Mouse (Mus musculus) MEL (cell line): ENCODE results near the gene Nat8f4. TPM values are rescaled to one million over a fixed set of nuclear protein-coding genes. Genes with fewer than 3 reads are reported as not detected.
"Not testable (repeated sequence)": the region's sequence is repeated elsewhere in the genome, so short reads cannot be mapped to it uniquely, and the experiment has no call there.

ENCODE experiments used
- DNase-seq: peaks from one replicate; pipeline ENCODE4 v3.0.0; 2011; ENCODE audit warnings: low read depth, low spot score
- H3K27ac ChIP-seq: 2 replicates; pipeline ENCODE4 v1.5.1; 2012; ENCODE audit warnings: low read depth, mild to moderate bottlenecking, control low read depth, low read length, moderate library complexity; ENCODE audit not compliant: control insufficient read depth
- H3K27me3 ChIP-seq, 2 experiments: fragments of 150-350 bp in 1 of 2; sonication (generic) in 1 of 2; 2 replicates each; pipeline ENCODE4 v1.6.1; 2012; ENCODE audit warnings: low read length in 2 of 2, mild to moderate bottlenecking in 2 of 2, improper control_type of control experiment in 1 of 2, moderate library complexity in 1 of 2; ENCODE audit not compliant: insufficient read depth in 2 of 2, control insufficient read depth in 1 of 2
- H3K36me3 ChIP-seq, 2 experiments: 2 replicates each; pipeline ENCODE4 v1.6.1; 2012 to 2014; ENCODE audit warnings: low read length in 2 of 2, improper control_type of control experiment in 1 of 2, inconsistent platforms in 1 of 2, mild to moderate bottlenecking in 1 of 2; ENCODE audit not compliant: insufficient read depth in 2 of 2, control insufficient read depth in 1 of 2
- H3K4me1 ChIP-seq, 2 experiments: fragments of 150-350 bp in 1 of 2; sonication (generic) in 1 of 2; 2 replicates each; pipeline ENCODE4 v1.6.1; 2012; ENCODE audit warnings: low read length in 2 of 2, improper control_type of control experiment in 1 of 2, mild to moderate bottlenecking in 1 of 2; ENCODE audit not compliant: insufficient read depth in 2 of 2, control insufficient read depth in 1 of 2
- H3K4me3 ChIP-seq, 2 experiments: fragments of 150-350 bp in 1 of 2; sonication (generic) in 1 of 2; 2 replicates each; pipeline ENCODE4 v1.5.1; 2012; ENCODE audit warnings: low read depth in 2 of 2, low read length in 2 of 2, mild to moderate bottlenecking in 2 of 2, moderate library complexity in 2 of 2, control low read depth in 1 of 2, improper control_type of control experiment in 1 of 2; ENCODE audit not compliant: control insufficient read depth in 1 of 2, insufficient read depth in 1 of 2
- H3K79me2 ChIP-seq: 2 replicates; pipeline ENCODE4 v1.6.1; 2012; ENCODE audit warnings: mild to moderate bottlenecking, low read length, moderate library complexity; ENCODE audit not compliant: control insufficient read depth, poor library complexity, insufficient read depth
- H3K9ac ChIP-seq: 2 replicates; pipeline ENCODE4 v1.6.1; 2012; ENCODE audit warnings: low read depth, mild to moderate bottlenecking, control low read depth, low read length, moderate library complexity; ENCODE audit not compliant: control insufficient read depth, poor library complexity, severe bottlenecking
- H3K9me3 ChIP-seq: fragments of 150-350 bp; sonication (generic); replicated peaks from 2 replicates; pipeline ENCODE4 v1.6.1; 2012; ENCODE audit warnings: mild to moderate bottlenecking, low read length, improper control_type of control experiment, moderate library complexity; ENCODE audit not compliant: insufficient read depth
- BHLHE40 ChIP-seq: IDR thresholded peaks from 2 replicates; pipeline ENCODE4 v1.6.1; 2012; ENCODE audit warnings: low read depth, mild to moderate bottlenecking, inconsistent platforms, low read length, improper control_type of control experiment, borderline replicate concordance
- CHD1 ChIP-seq: IDR thresholded peaks from 2 replicates; pipeline ENCODE4 v1.6.1; 2012; ENCODE audit warnings: low read depth, mild to moderate bottlenecking, inconsistent platforms, low read length, improper control_type of control experiment
- E2F4 ChIP-seq: IDR thresholded peaks from 2 replicates; pipeline ENCODE4 v1.6.1; 2011; ENCODE audit warnings: low read depth, low read length, improper control_type of control experiment, borderline replicate concordance
- ELF1 ChIP-seq: IDR thresholded peaks from 2 replicates; pipeline ENCODE4 v1.6.1; 2014; ENCODE audit warnings: low read depth, mild to moderate bottlenecking, inconsistent platforms, low read length, improper control_type of control experiment, moderate library complexity
- EP300 ChIP-seq, 2 experiments: IDR thresholded peaks; 2 replicates each; pipeline ENCODE4 v1.6.1; 2011; ENCODE audit warnings: improper control_type of control experiment in 2 of 2, low read length in 2 of 2, low read depth in 1 of 2, mild to moderate bottlenecking in 1 of 2
- GATA1 ChIP-seq: IDR thresholded peaks from 2 replicates; pipeline ENCODE4 v1.6.1; 2011; ENCODE audit warnings: low read depth, low read length, improper control_type of control experiment
- HCFC1 ChIP-seq: IDR thresholded peaks from 2 replicates; pipeline ENCODE4 v1.6.1; 2012; ENCODE audit warnings: low read depth, mild to moderate bottlenecking, inconsistent platforms, low read length, improper control_type of control experiment, moderate library complexity
- MAFK ChIP-seq: IDR thresholded peaks from 2 replicates; pipeline ENCODE4 v1.6.1; 2011; ENCODE audit warnings: low read depth, mild to moderate bottlenecking, low read length, improper control_type of control experiment, borderline replicate concordance
- MAX ChIP-seq: IDR thresholded peaks from 2 replicates; pipeline ENCODE4 v1.6.1; 2011; ENCODE audit warnings: low read length, improper control_type of control experiment
- POLR2AphosphoS5 ChIP-seq: IDR thresholded peaks from 2 replicates; pipeline ENCODE4 v1.6.1; 2012; ENCODE audit warnings: low read depth, borderline replicate concordance, mild to moderate bottlenecking, inconsistent platforms, low read length, moderate library complexity, mixed read lengths
- RCOR1 ChIP-seq: IDR thresholded peaks from 2 replicates; pipeline ENCODE4 v1.6.1; 2012; ENCODE audit warnings: low read depth, mild to moderate bottlenecking, inconsistent platforms, low read length, improper control_type of control experiment
- TAL1 ChIP-seq: IDR thresholded peaks from 2 replicates; pipeline ENCODE4 v1.6.1; 2012; ENCODE audit warnings: mild to moderate bottlenecking, inconsistent platforms, low read length, moderate library complexity, mixed read lengths
- TBP ChIP-seq: IDR thresholded peaks from 2 replicates; pipeline ENCODE4 v1.8.0; 2011; ENCODE audit warnings: low read depth, low read length, improper control_type of control experiment
- UBTF ChIP-seq: IDR thresholded peaks from 2 replicates; pipeline ENCODE4 v1.6.1; 2012; ENCODE audit warnings: low read depth, mild to moderate bottlenecking, inconsistent platforms, low read length, improper control_type of control experiment, moderate library complexity, borderline replicate concordance; ENCODE audit not compliant: insufficient read depth
- USF1 ChIP-seq: IDR thresholded peaks from 2 replicates; pipeline ENCODE4 v1.6.1; 2014; ENCODE audit warnings: low read depth, mild to moderate bottlenecking, inconsistent platforms, low read length, improper control_type of control experiment, moderate library complexity
- polyA plus RNA-seq, 2 experiments: library from polyadenylated mRNA; stranded (reverse) in 1 of 2; unstranded in 1 of 2; fragments of >175 nt in 1 of 2; fragments of >200 nt in 1 of 2; gene quantifications; 2 replicates each; pipeline versions ENCODE4 v1.2.1 to v1.2.4; 2012; ENCODE audit warnings: low replicate concordance in 2 of 2, low read depth in 1 of 2; ENCODE audit not compliant: insufficient read length in 2 of 2, insufficient read depth in 1 of 2, missing spikeins in 1 of 2
- total RNA-seq: library from RNA; depleted of rRNA; stranded (reverse); fragments of 300-350 nt; gene quantifications from 2 replicates; pipeline ENCODE4 v1.2.3, GENCODE M21; 2012

Gene Nat8f4
- total and polyA plus RNA-seq, 3 experiments = 2.6 to 3.0 TPM; not detected in 1

GRCm38 (mm10) chr6:85902303-85902702 is 2.4 kb downstream of the Nat8f4 start:
- Histone ChIP-seq H3K36me3 (peaks cover 0 to 6% of the 10 kb centered on the region in 2 experiments; a peak in 2 of 4 replicates), H3K4me1 (peaks cover 2 to 8% of the 10 kb centered on the region in 2 experiments; a peak in 3 of 4 replicates), H3K9ac (no peak overlapping the region), H3K9me3 (no peaks in the 10 kb centered on the region), H3K4me3 (no peak overlapping the region), H3K79me2 (no peaks in the 10 kb centered on the region; the same call in 1 of the 2 replicates)
- DNase-seq = no peak
- TF ChIP-seq UBTF (no peak), TBP (no peak), BHLHE40 (no peak), ELF1 (no peak), USF1 (no peak), POLR2AphosphoS5 (no peak), E2F4 (no peak), HCFC1 (no peak), MAX (no peak), RCOR1 (no peak), TAL1 (no peak), EP300 (IDR thresholded peaks at IDR 0.05; ENCODE audit: low read depth in 1 of 2, low read length in 2 of 2) (no peak), CHD1 (no peak), MAFK (no peak), GATA1 (no peak)
- TF ChIP-seq, all 39 proteins: peak for 0
- H3K27me3 ChIP-seq = no peaks in the 10 kb centered on the region
- no peak overlapping the region for H3K27ac ChIP-seq

- not testable (repeated sequence) for H3K9me3 ChIP-seq, H3K27me3 ChIP-seq, H3K79me2 ChIP-seq, H3K4me1 ChIP-seq, H3K4me3 ChIP-seq, H3K9ac ChIP-seq, H3K36me3 ChIP-seq, H3K27ac ChIP-seq
- peak; percentile 62 for DNase-seq
- peak in 1 of 2 experiments; percentile 30; a peak in 1 of 4 replicates for TF ChIP-seq EP300 (IDR thresholded peaks at IDR 0.05; ENCODE audit: low read depth in 1 of 2, low read length in 2 of 2)
Observed at GRCm38 (mm10) chr6:85898596-85899475, 5.8 kb downstream of the Nat8f4 start.
